Mouse (Mus musculus) ES-Bruce4 (cell line): ENCODE results near the gene Krtap13. TPM values are rescaled to one million over a fixed set of nuclear protein-coding genes. Genes with fewer than 3 reads are reported as not detected.

ENCODE experiments used
- H3K27ac ChIP-seq: 2 replicates; pipeline ENCODE4 v1.5.1; 2012; ENCODE audit warnings: low read length, inconsistent platforms; ENCODE audit not compliant: insufficient read depth
- H3K27me3 ChIP-seq: 2 replicates; pipeline ENCODE4 v1.6.1; 2012; ENCODE audit warnings: mild to moderate bottlenecking, low read length, inconsistent platforms; ENCODE audit not compliant: control insufficient read depth, poor library complexity, insufficient read depth, severe bottlenecking
- H3K36me3 ChIP-seq: 2 replicates; pipeline ENCODE4 v1.6.1; 2012; ENCODE audit warnings: inconsistent platforms, mild to moderate bottlenecking, low read length, moderate library complexity; ENCODE audit not compliant: control insufficient read depth, poor library complexity, insufficient read depth, severe bottlenecking
- H3K4me1 ChIP-seq: one replicate; pipeline ENCODE4 v1.8.1; 2011; ENCODE audit warnings: low read length; ENCODE audit not compliant: control insufficient read depth, insufficient read depth
- H3K4me3 ChIP-seq: 2 replicates; pipeline ENCODE4 v1.5.1; 2011; ENCODE audit warnings: low read depth, mild to moderate bottlenecking, low read length
- H3K9ac ChIP-seq: 2 replicates; pipeline ENCODE4 v1.6.1; 2012; ENCODE audit warnings: low read depth, mild to moderate bottlenecking, inconsistent platforms; ENCODE audit not compliant: poor library complexity, severe bottlenecking
- H3K9me3 ChIP-seq: replicated peaks from 2 replicates; pipeline ENCODE4 v1.6.1; 2012; ENCODE audit warnings: mild to moderate bottlenecking, low read length, inconsistent platforms; ENCODE audit not compliant: control insufficient read depth, poor library complexity, insufficient read depth, severe bottlenecking
- CTCF ChIP-seq: IDR thresholded peaks from one replicate; pipeline ENCODE4 v1.8.1; 2011; ENCODE audit warnings: low read depth, low read length
- EP300 ChIP-seq: IDR thresholded peaks from 2 replicates; pipeline ENCODE4 v1.6.1; 2011; ENCODE audit warnings: low read depth, low read length; ENCODE audit not compliant: insufficient read depth
- POLR2A ChIP-seq: IDR thresholded peaks from one replicate; pipeline ENCODE4 v1.8.1; 2011; ENCODE audit warnings: low read length; ENCODE audit not compliant: insufficient read depth
- polyA plus RNA-seq: library from polyadenylated mRNA; stranded (reverse); fragments of >200 nt; gene quantifications from 2 replicates; pipeline ENCODE4 v1.2.4, GENCODE M21; 2011; ENCODE audit warnings: low read depth; ENCODE audit not compliant: missing spikeins, insufficient read depth, insufficient read length

Gene Krtap13
- polyA plus RNA-seq, 1 experiment, result not detected

- TF ChIP-seq EP300, result no peak
- TF ChIP-seq POLR2A, result no peak
- no peak for TF ChIP-seq CTCF
- Histone ChIP-seq H3K27me3 (no peaks in the 10 kb centered on the region), H3K4me1 (no peaks in the 10 kb centered on the region), H3K9me3 (no peaks in the 10 kb centered on the region), H3K4me3 (no peak overlapping the region), H3K27ac (no peak overlapping the region), H3K36me3 (no peaks in the 10 kb centered on the region), H3K9ac (no peak overlapping the region)
Measured at GRCm38 (mm10) chr16:88710757-88711156, 40.7 kb downstream of the Krtap13 start.

GRCm38 (mm10) chr16:88707496-88708012, 43.9 kb downstream of the Krtap13 start, which contains the start of gene 2310061N02Rik:
Gene 2310061N02Rik, minus strand, starts transcription at chr16:88707962.
- no peaks in the 10 kb centered on the region for H3K27me3 ChIP-seq

GRCm38 (mm10) chr16:88701072-88701864, 50.2 kb downstream of the Krtap13 start:
- no peak for TF ChIP-seq POLR2A
- no peak for TF ChIP-seq EP300
- TF ChIP-seq CTCF, result no peak
- H3K4me1 ChIP-seq, result no peaks in the 10 kb centered on the region
- no peak overlapping the region for H3K27ac ChIP-seq
- no peaks in the 10 kb centered on the region for H3K9me3 ChIP-seq
- no peaks in the 10 kb centered on the region for H3K36me3 ChIP-seq
- no peaks in the 10 kb centered on the region for H3K27me3 ChIP-seq
- H3K9ac ChIP-seq, result no peak overlapping the region
- H3K4me3 ChIP-seq, result no peak overlapping the region

More at GRCm38 (mm10) chr16:88707496-88708012, 43.9 kb downstream of the Krtap13 start, which contains the start of gene 2310061N02Rik:
- Histone ChIP-seq H3K4me3 (no peak within 1 kb of the TSS), H3K4me1 (no peaks in the 10 kb centered on the region), H3K27ac (no peak within 1 kb of the TSS), H3K9ac (no peak within 1 kb of the TSS), H3K36me3 (no peaks in the 10 kb centered on the region), H3K9me3 (no peaks in the 10 kb centered on the region)
- no peak for TF ChIP-seq CTCF
- no peak for TF ChIP-seq POLR2A
- TF ChIP-seq EP300, result no peak

Other genes with a start within 250 kb of the Krtap13 start
- not detected in 2 replicates for gene Cldn17, start 244.7 kb downstream of the Krtap13 start, polyA plus RNA-seq
- not detected in 2 replicates for gene Cldn8, start 188.5 kb downstream of the Krtap13 start, polyA plus RNA-seq
- gene Krtap24-1, start 139.4 kb downstream of the Krtap13 start, polyA plus RNA-seq, result not detected in 2 replicates
- gene 2310079G19Rik, start 124.0 kb downstream of the Krtap13 start, polyA plus RNA-seq, result not detected in 2 replicates
- not detected in 2 replicates for gene Krtap26-1, start 103.8 kb downstream of the Krtap13 start, polyA plus RNA-seq
- gene Krtap27-1, start 80.0 kb downstream of the Krtap13 start, polyA plus RNA-seq, result not detected in 2 replicates
- not detected in 2 replicates for gene 2310061N02Rik, start 43.7 kb downstream of the Krtap13 start, polyA plus RNA-seq
- gene Krtap13-1, start 22.8 kb downstream of the Krtap13 start, polyA plus RNA-seq, result not detected in 2 replicates
- not detected in 2 replicates for gene 2310034C09Rik, start 7.2 kb upstream of the Krtap13 start, polyA plus RNA-seq
- not detected in 2 replicates for gene 2310057N15Rik, start 22.6 kb upstream of the Krtap13 start, polyA plus RNA-seq
- gene Gm5965, start 26.3 kb upstream of the Krtap13 start, polyA plus RNA-seq, result not detected in 2 replicates
- not detected in 2 replicates for gene Gm20741, start 60.6 kb upstream of the Krtap13 start, polyA plus RNA-seq
- not detected in 2 replicates for gene Krtap15, start 68.6 kb upstream of the Krtap13 start, polyA plus RNA-seq
- not detected in 2 replicates for gene Krtap14, start 74.5 kb upstream of the Krtap13 start, polyA plus RNA-seq
- not detected in 2 replicates for gene Krtap19-1, start 117.8 kb upstream of the Krtap13 start, polyA plus RNA-seq
- not detected in 2 replicates for gene Krtap19-2, start 122.6 kb upstream of the Krtap13 start, polyA plus RNA-seq
- gene Krtap19-3, start 126.4 kb upstream of the Krtap13 start, polyA plus RNA-seq, result not detected in 2 replicates
- not detected in 2 replicates for gene Krtap19-4, start 133.5 kb upstream of the Krtap13 start, polyA plus RNA-seq
- gene Krtap19-5, start 144.8 kb upstream of the Krtap13 start, polyA plus RNA-seq, result not detected in 2 replicates
- gene Krtap19-9b, start 180.6 kb upstream of the Krtap13 start, polyA plus RNA-seq, result not detected in 2 replicates
- gene Krtap16-3, start 211.2 kb upstream of the Krtap13 start, polyA plus RNA-seq, result not detected in 2 replicates